Mouse (Mus musculus) hindbrain, embryonic 14.5 days (tissue): ENCODE data around the gene Zfp771. TPM values are rescaled to one million over a fixed set of nuclear protein-coding genes. Genes with fewer than 3 reads are reported as not detected.
"Not testable (repeated sequence)": the region's sequence is repeated elsewhere in the genome, so short reads cannot be mapped to it uniquely, and the experiment has no call there.

Experiments used
- ATAC-seq: fragments of 200-750 bp; cut with Nextera tagmentation; 2 replicates; pipeline ENCODE4 v1.8.0; 2017; ENCODE audit warnings: moderate number of reproducible peaks, mild to moderate bottlenecking, moderate TSS enrichment, moderate library complexity; ENCODE audit not compliant: low FRiP score
- DNase-seq: peaks from one replicate; pipeline ENCODE4 v3.0.0-alpha.2; 2015; ENCODE audit warnings: low spot score
- H3K27ac ChIP-seq: fragments of 300-500 bp; sonication (generic); 2 replicates; pipeline ENCODE4 v1.5.1; 2014; ENCODE audit warnings: mild to moderate bottlenecking, moderate library complexity
- H3K27me3 ChIP-seq: fragments of 300-500 bp; sonication (generic); 2 replicates; pipeline ENCODE4 v1.6.1; 2014; ENCODE audit warnings: mild to moderate bottlenecking, low read length, mixed read lengths; ENCODE audit not compliant: control insufficient read depth, insufficient read depth
- H3K36me3 ChIP-seq: fragments of 300-500 bp; sonication (generic); replicated peaks from 2 replicates; pipeline ENCODE4 v1.6.1; 2014; ENCODE audit not compliant: control insufficient read depth, insufficient read depth
- H3K4me1 ChIP-seq: fragments of 300-500 bp; sonication (generic); replicated peaks from 2 replicates; pipeline ENCODE4 v1.6.1; 2014; ENCODE audit warnings: antibody characterized with exemption, low read length, mixed read lengths; ENCODE audit not compliant: control insufficient read depth, insufficient read depth
- H3K4me2 ChIP-seq: fragments of 300-500 bp; sonication (generic); replicated peaks from 2 replicates; pipeline ENCODE4 v1.6.1; 2014; ENCODE audit warnings: mild to moderate bottlenecking, moderate library complexity
- H3K4me3 ChIP-seq: fragments of 300-500 bp; sonication (generic); replicated peaks from 2 replicates; pipeline ENCODE4 v1.5.1; 2014; ENCODE audit warnings: mild to moderate bottlenecking, low read length
- H3K9ac ChIP-seq: fragments of 300-500 bp; sonication (generic); 2 replicates; pipeline ENCODE4 v1.6.1; 2014
- H3K9me3 ChIP-seq: fragments of 300-500 bp; sonication (generic); 2 replicates; pipeline ENCODE4 v1.6.1; 2016; ENCODE audit warnings: low read length; ENCODE audit not compliant: control insufficient read depth
- WGBS: fragments of 180-500 bp; shearing (Covaris S2); extraction: QIAGEN DNeasy Blood & Tissue Kit; methylation state at CpG from one replicate; pipeline ENCODE4 v1.1.7; 2014; 5-methylcytosine and 5-hydroxymethylcytosine counted together
- polyA plus RNA-seq: library from polyadenylated mRNA; unstranded; fragments of >200 nt; fragmentation: Nextera tagmentation; extraction: Ambion mirVana; gene quantifications from 2 replicates; pipeline ENCODE4 v1.2.1, GENCODE M21; 2014

The Zfp771 gene
- polyA plus RNA-seq, 1 experiment from 2014 or later = 63.4 TPM

GRCm38 (mm10) chr7:127243361-127243867 lies 660 bp upstream of the Zfp771 start:
- peak overlapping the region; percentile 96 for H3K9ac ChIP-seq
- no peaks in the 10 kb centered on the region for H3K27me3 ChIP-seq
- peak overlapping the region; percentile 80 for H3K27ac ChIP-seq
- peaks cover 17% of the 10 kb centered on the region for H3K4me1 ChIP-seq
- peak overlapping the region; percentile 87 for H3K4me3 ChIP-seq
- H3K9me3 ChIP-seq = no peaks in the 10 kb centered on the region
- peak overlapping the region; percentile 81 for H3K4me2 ChIP-seq
- DNase-seq (no peak), ATAC-seq (no peak)
- peaks cover 23% of the 10 kb centered on the region for H3K36me3 ChIP-seq
- WGBS = 49% methylated on average over 2 of the region's 2 CpGs

- H3K4me2 ChIP-seq = peak overlapping the region; percentile 81
- H3K9me3 ChIP-seq = no peaks in the 10 kb centered on the region
- H3K4me3 ChIP-seq = peak overlapping the region; percentile 87
- peaks cover 20% of the 10 kb centered on the region for H3K36me3 ChIP-seq
- peak overlapping the region; percentile 80 for H3K27ac ChIP-seq
- H3K4me1 ChIP-seq = peaks cover 17% of the 10 kb centered on the region
- ATAC-seq (peak; percentile 81), DNase-seq (no peak)
- 11% methylated on average over 33 of the region's 33 CpGs for WGBS
- H3K9ac ChIP-seq = peak overlapping the region; percentile 96
- no peaks in the 10 kb centered on the region for H3K27me3 ChIP-seq
Measured at GRCm38 (mm10) chr7:127244658-127245510, 810 bp downstream of the Zfp771 start.

- 91% methylated on average over 8 of the region's 8 CpGs for WGBS
- H3K36me3 ChIP-seq = peaks cover 23% of the 10 kb centered on the region
- H3K9ac ChIP-seq, H3K27me3 ChIP-seq, ATAC-seq, H3K9me3 ChIP-seq, H3K27ac ChIP-seq, DNase-seq, H3K4me2 ChIP-seq, H3K4me3 ChIP-seq: not testable (repeated sequence)
- peaks cover 15% of the 10 kb centered on the region for H3K4me1 ChIP-seq
Measured at GRCm38 (mm10) chr7:127250511-127250910, 6.4 kb downstream of the Zfp771 start.

GRCm38 (mm10) chr7:127252414-127252813 lies 8.3 kb downstream of the Zfp771 start:
- ATAC-seq (no peak), DNase-seq (peak; percentile 38)
- H3K36me3 ChIP-seq = peaks cover 24% of the 10 kb centered on the region
- no peak overlapping the region for H3K27ac ChIP-seq
- peaks cover 12% of the 10 kb centered on the region; the same call in 1 of the 2 replicates for H3K4me1 ChIP-seq
- H3K9me3 ChIP-seq = no peaks in the 10 kb centered on the region
- H3K4me2 ChIP-seq = no peak overlapping the region
- no peaks in the 10 kb centered on the region for H3K27me3 ChIP-seq
- WGBS = 90% methylated on average over 2 of the region's 2 CpGs
- H3K4me3 ChIP-seq = no peak overlapping the region
- no peak overlapping the region for H3K9ac ChIP-seq

- DNase-seq (no peak), ATAC-seq (no peak)
- Histone ChIP-seq H3K27ac (peak overlapping the region; percentile 96), H3K4me2 (peak overlapping the region; percentile 79), H3K4me1 (peaks cover 12% of the 10 kb centered on the region; the same call in 1 of the 2 replicates), H3K27me3 (no peaks in the 10 kb centered on the region), H3K4me3 (peak overlapping the region; percentile 46), H3K9me3 (no peaks in the 10 kb centered on the region), H3K9ac (peak overlapping the region; percentile 78), H3K36me3 (peaks cover 18% of the 10 kb centered on the region)
- 91% methylated on average over 6 of the region's 6 CpGs for WGBS
Measured at GRCm38 (mm10) chr7:127253341-127253740, 9.3 kb downstream of the Zfp771 start.

- Histone ChIP-seq H3K9ac (peak overlapping the region; percentile 78), H3K27ac (peak overlapping the region; percentile 96), H3K4me2 (peak overlapping the region; percentile 79), H3K27me3 (no peaks in the 10 kb centered on the region), H3K9me3 (no peaks in the 10 kb centered on the region), H3K36me3 (peaks cover 15% of the 10 kb centered on the region), H3K4me3 (peak overlapping the region; percentile 46), H3K4me1 (peaks cover 12% of the 10 kb centered on the region; the same call in 1 of the 2 replicates)
- peak; percentile 100 for DNase-seq
- under 1% methylated on average over 136 of the region's 136 CpGs for WGBS
- peak; percentile 97 for ATAC-seq
Measured at GRCm38 (mm10) chr7:127253821-127254769, 10.0 kb downstream of the Zfp771 start.

- Histone ChIP-seq H3K36me3 (peaks cover 7% of the 10 kb centered on the region), H3K4me1 (peaks cover 15% of the 10 kb centered on the region; the same call in 1 of the 2 replicates), H3K9me3 (no peaks in the 10 kb centered on the region), H3K9ac (peak overlapping the region; percentile 72), H3K27me3 (no peaks in the 10 kb centered on the region), H3K27ac (peak overlapping the region; percentile 96), H3K4me3 (peak overlapping the region; percentile 46), H3K4me2 (peak overlapping the region; percentile 79)
- 37% methylated on average over 4 of the region's 4 CpGs for WGBS
- ATAC-seq (no peak), DNase-seq (no peak)
Measured at GRCm38 (mm10) chr7:127255008-127255407, 10.9 kb downstream of the Zfp771 start.

GRCm38 (mm10) chr7:127255965-127256364 lies 11.9 kb downstream of the Zfp771 start:
- WGBS = 98% methylated on average over 2 of the region's 2 CpGs
- H3K27ac ChIP-seq = no peak overlapping the region
- no peaks in the 10 kb centered on the region for H3K9me3 ChIP-seq

More at GRCm38 (mm10) chr7:127255965-127256364, 11.9 kb downstream of the Zfp771 start:
- Histone ChIP-seq H3K4me2 (no peak overlapping the region), H3K9ac (no peak overlapping the region), H3K4me1 (peaks cover 17% of the 10 kb centered on the region; the same call in 1 of the 2 replicates), H3K36me3 (peaks cover 5% of the 10 kb centered on the region; the same call in 1 of the 2 replicates), H3K4me3 (no peak overlapping the region), H3K27me3 (no peaks in the 10 kb centered on the region)
- DNase-seq (no peak), ATAC-seq (no peak)
